Mouse (Mus musculus): ENCODE measurements around the gene Fbxw8.

DNA sequence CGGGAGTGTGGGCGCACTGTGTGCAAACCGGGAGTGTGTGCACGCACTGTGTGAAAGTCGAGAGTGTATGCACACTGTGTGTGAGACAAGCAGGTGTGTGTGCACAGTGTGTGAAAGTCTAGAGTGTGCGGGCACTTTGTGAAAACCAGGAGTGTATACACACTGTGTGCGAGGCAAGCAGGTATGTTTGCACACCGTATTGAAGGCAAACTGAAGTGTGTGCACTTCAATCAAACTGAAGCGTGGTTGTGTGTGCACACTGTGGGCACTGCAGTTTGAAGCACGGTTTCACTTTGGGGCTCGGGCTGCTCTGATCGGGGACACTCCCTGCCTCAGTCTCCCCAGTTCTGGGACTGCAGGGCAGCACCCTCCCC is 126.2 kb downstream of the Fbxw8 start:
- no peak for TF ChIP-seq CTCF (IDR thresholded peaks at IDR 0.05; ENCODE audit: low read depth, low read length)
- no peak for TF ChIP-seq GATA1 (IDR thresholded peaks at IDR 0.05; ENCODE audit: borderline replicate concordance, low read length)
- TF ChIP-seq TAL1 (conservative IDR thresholded peaks at IDR 0.05; ENCODE audit: low read depth, low read length) = no peak
- no peak for TF ChIP-seq GATA2 (IDR thresholded peaks at IDR 0.05; ENCODE audit: borderline replicate concordance, low read depth, low read length)
- TF ChIP-seq POLR2AphosphoS5 (IDR thresholded peaks at IDR 0.05; ENCODE audit: insufficient replicate concordance, low read depth, low read length) = no peak

Data from G1E (cell line).